Mouse (Mus musculus) liver, embryonic 15.5 days (tissue): ENCODE results near the gene Uap1. TPM values are rescaled to one million over a fixed set of nuclear protein-coding genes. Genes with fewer than 3 reads are reported as not detected.

Experiments
- ATAC-seq: fragments of 200-750 bp; cut with Nextera tagmentation; 2 replicates; pipeline ENCODE4 v1.8.0; 2017; ENCODE audit warnings: moderate number of reproducible peaks, mild to moderate bottlenecking, moderate library complexity; ENCODE audit not compliant: insufficient read depth
- H3K27ac ChIP-seq: fragments of 300-500 bp; sonication (generic); replicated peaks from 2 replicates; pipeline ENCODE4 v1.5.1; 2015; ENCODE audit warnings: mild to moderate bottlenecking, inconsistent platforms
- H3K27me3 ChIP-seq: fragments of 300-500 bp; sonication (generic); 2 replicates; pipeline ENCODE4 v1.6.1; 2015; ENCODE audit warnings: mild to moderate bottlenecking, inconsistent platforms
- H3K36me3 ChIP-seq: fragments of 300-500 bp; sonication (generic); replicated peaks from 2 replicates; pipeline ENCODE4 v1.6.1; 2015; ENCODE audit warnings: moderate library complexity, mild to moderate bottlenecking, inconsistent platforms
- H3K4me1 ChIP-seq: fragments of 300-500 bp; sonication (generic); replicated peaks from 2 replicates; pipeline ENCODE4 v1.6.1; 2015; ENCODE audit warnings: inconsistent platforms
- H3K4me2 ChIP-seq: fragments of 300-500 bp; sonication (generic); 2 replicates; pipeline ENCODE4 v1.6.1; 2015; ENCODE audit warnings: moderate library complexity, mild to moderate bottlenecking, inconsistent platforms
- H3K4me3 ChIP-seq: fragments of 300-500 bp; sonication (generic); replicated peaks from 2 replicates; pipeline ENCODE4 v1.5.1; 2015; ENCODE audit warnings: mild to moderate bottlenecking, inconsistent platforms
- H3K9ac ChIP-seq: fragments of 300-500 bp; sonication (generic); 2 replicates; pipeline ENCODE4 v1.6.1; 2015; ENCODE audit warnings: moderate library complexity, mild to moderate bottlenecking, inconsistent platforms
- H3K9me3 ChIP-seq: fragments of 300-500 bp; sonication (generic); replicated peaks from 2 replicates; pipeline ENCODE4 v1.6.1; 2016; ENCODE audit warnings: inconsistent platforms
- WGBS: fragments of 180-500 bp; shearing (Covaris S2); methylation state at CpG from one replicate; pipeline ENCODE4 v1.1.7; 2015; ENCODE audit warnings: mixed read lengths; ENCODE audit not compliant: insufficient replicate concordance; 5-methylcytosine and 5-hydroxymethylcytosine counted together
- polyA plus RNA-seq: library from polyadenylated mRNA; unstranded; fragments of >200 nt; fragmentation: Nextera tagmentation; extraction: Ambion mirVana; gene quantifications from 2 replicates; pipeline ENCODE4 v1.2.1, GENCODE M21; 2015

Gene Uap1
- 29.4 and 33.8 TPM in 2 replicates for polyA plus RNA-seq

- peak; percentile 96 for ATAC-seq
- no peaks in the 10 kb centered on the region for H3K9me3 ChIP-seq
- peaks cover 41% of the 10 kb centered on the region for H3K4me1 ChIP-seq
- under 1% methylated on average over 52 of the region's 52 CpGs for WGBS
- H3K4me3 ChIP-seq, result peak within 1 kb of the TSS; percentile 93
- H3K27me3 ChIP-seq, result no peaks in the 10 kb centered on the region
- peak within 1 kb of the TSS; percentile 93 for H3K27ac ChIP-seq
- no peaks in the 10 kb centered on the region for H3K36me3 ChIP-seq
- H3K4me2 ChIP-seq, result peak within 1 kb of the TSS; percentile 91
- peak within 1 kb of the TSS; percentile 89 for H3K9ac ChIP-seq
These were observed at the start of gene Uap1 for GRCm38 (mm10) chr1:170174814-170175332. Gene Uap1 (minus strand): TSS chr1:170174957.

GRCm38 (mm10) chr1:170223276-170223675 is 48.5 kb upstream of the Uap1 start:
- H3K4me1 ChIP-seq, result no peaks in the 10 kb centered on the region
- H3K4me3 ChIP-seq, result no peak overlapping the region
- H3K27me3 ChIP-seq, result peaks cover 16% of the 10 kb centered on the region
- no peak overlapping the region for H3K9ac ChIP-seq
- H3K27ac ChIP-seq, result no peak overlapping the region
- H3K36me3 ChIP-seq, result no peaks in the 10 kb centered on the region
- no peak overlapping the region for H3K4me2 ChIP-seq
- ATAC-seq, result no peak
- no peaks in the 10 kb centered on the region for H3K9me3 ChIP-seq
- WGBS, result 53% methylated on average over 2 of the region's 2 CpGs

GRCm38 (mm10) chr1:170220351-170220750 is 45.6 kb upstream of the Uap1 start:
- H3K27ac ChIP-seq, result no peak overlapping the region
- no peaks in the 10 kb centered on the region for H3K4me1 ChIP-seq
- H3K9me3 ChIP-seq, result no peaks in the 10 kb centered on the region
- no peak overlapping the region for H3K4me3 ChIP-seq
- H3K9ac ChIP-seq, result no peak overlapping the region
- H3K27me3 ChIP-seq, result peaks cover 27% of the 10 kb centered on the region
- no peak overlapping the region for H3K4me2 ChIP-seq
- no peaks in the 10 kb centered on the region for H3K36me3 ChIP-seq
- ATAC-seq, result no peak

GRCm38 (mm10) chr1:170218091-170218884 is 43.5 kb upstream of the Uap1 start:
- peaks cover 10% of the 10 kb centered on the region for H3K4me1 ChIP-seq
- peaks cover 24% of the 10 kb centered on the region for H3K27me3 ChIP-seq
- ATAC-seq, result no peak
- H3K4me3 ChIP-seq, result no peak overlapping the region
- WGBS, result 51% methylated on average over 6 of the region's 6 CpGs
- no peaks in the 10 kb centered on the region for H3K9me3 ChIP-seq
- no peak overlapping the region for H3K4me2 ChIP-seq
- H3K27ac ChIP-seq, result no peak overlapping the region
- H3K9ac ChIP-seq, result no peak overlapping the region
- no peaks in the 10 kb centered on the region for H3K36me3 ChIP-seq

- peak overlapping the region; percentile 87; the same call in 1 of the 2 replicates for H3K27ac ChIP-seq
- ATAC-seq, result no peak
- H3K4me2 ChIP-seq, result peak overlapping the region; percentile 69
- peak overlapping the region; percentile 91; the same call in 1 of the 2 replicates for H3K9ac ChIP-seq
- H3K9me3 ChIP-seq, result no peaks in the 10 kb centered on the region
- peaks cover 19% of the 10 kb centered on the region for H3K36me3 ChIP-seq
- H3K27me3 ChIP-seq, result peaks cover 12% of the 10 kb centered on the region; the same call in 1 of the 2 replicates
- 62% methylated on average over 3 of the region's 3 CpGs for WGBS
- peaks cover 18% of the 10 kb centered on the region for H3K4me1 ChIP-seq
- H3K4me3 ChIP-seq, result peak overlapping the region; percentile 77
These were observed 40.8 kb upstream of the Uap1 start for GRCm38 (mm10) chr1:170215590-170215989.

GRCm38 (mm10) chr1:170214757-170215522 is 40.2 kb upstream of the Uap1 start, which contains the start of gene Uhmk1:
Gene Uhmk1 (minus strand): TSS chr1:170215397.
- Histone ChIP-seq H3K9ac (peak within 1 kb of the TSS; percentile 91), H3K27ac (peak within 1 kb of the TSS; percentile 87), H3K4me2 (peak within 1 kb of the TSS; percentile 69), H3K4me3 (peak within 1 kb of the TSS; percentile 77), H3K36me3 (peaks cover 24% of the 10 kb centered on the region), H3K9me3 (no peaks in the 10 kb centered on the region), H3K27me3 (peaks cover 12% of the 10 kb centered on the region; the same call in 1 of the 2 replicates), H3K4me1 (peaks cover 18% of the 10 kb centered on the region)
- peak; percentile 97 for ATAC-seq
- under 1% methylated on average over 65 of the region's 70 CpGs for WGBS

- ATAC-seq, result no peak
- peaks cover 27% of the 10 kb centered on the region for H3K36me3 ChIP-seq
- H3K27me3 ChIP-seq, result peaks cover 12% of the 10 kb centered on the region; the same call in 1 of the 2 replicates
- peaks cover 18% of the 10 kb centered on the region for H3K4me1 ChIP-seq
- H3K4me3 ChIP-seq, result peak overlapping the region; percentile 77
- peak overlapping the region; percentile 87 for H3K27ac ChIP-seq
- 21% methylated on average over 7 of the region's 7 CpGs for WGBS
- peak overlapping the region; percentile 91 for H3K9ac ChIP-seq
- H3K9me3 ChIP-seq, result no peaks in the 10 kb centered on the region
- peak overlapping the region; percentile 69 for H3K4me2 ChIP-seq
These were observed 39.6 kb upstream of the Uap1 start for GRCm38 (mm10) chr1:170214383-170214756.

- Histone ChIP-seq H3K36me3 (peaks cover 38% of the 10 kb centered on the region), H3K4me2 (peak overlapping the region; percentile 55), H3K4me3 (peak overlapping the region; percentile 11; the same call in 1 of the 2 replicates), H3K27ac (no peak overlapping the region), H3K9ac (no peak overlapping the region), H3K4me1 (peaks cover 18% of the 10 kb centered on the region), H3K9me3 (no peaks in the 10 kb centered on the region), H3K27me3 (peaks cover 11% of the 10 kb centered on the region; the same call in 1 of the 2 replicates)
- ATAC-seq, result no peak
- 50% methylated on average over 10 of the region's 10 CpGs for WGBS
These were observed 38.6 kb upstream of the Uap1 start for GRCm38 (mm10) chr1:170213181-170213879.

GRCm38 (mm10) chr1:170206395-170206794 is 31.6 kb upstream of the Uap1 start:
- no peaks in the 10 kb centered on the region for H3K4me1 ChIP-seq
- H3K9ac ChIP-seq, result no peak overlapping the region
- peaks cover 80% of the 10 kb centered on the region for H3K36me3 ChIP-seq
- no peaks in the 10 kb centered on the region for H3K27me3 ChIP-seq
- no peak overlapping the region for H3K4me2 ChIP-seq
- H3K9me3 ChIP-seq, result no peaks in the 10 kb centered on the region
- no peak for ATAC-seq
- no peak overlapping the region for H3K27ac ChIP-seq
- H3K4me3 ChIP-seq, result no peak overlapping the region
- WGBS, result 85% methylated on average over 6 of the region's 6 CpGs

- Histone ChIP-seq H3K27ac (no peak overlapping the region), H3K9me3 (no peaks in the 10 kb centered on the region), H3K4me3 (no peak overlapping the region), H3K36me3 (peaks cover 78% of the 10 kb centered on the region), H3K9ac (no peak overlapping the region), H3K27me3 (no peaks in the 10 kb centered on the region), H3K4me2 (no peak overlapping the region), H3K4me1 (no peaks in the 10 kb centered on the region)
- 65% methylated on average over 3 of the region's 3 CpGs for WGBS
- no peak for ATAC-seq
These were observed 25.6 kb upstream of the Uap1 start for GRCm38 (mm10) chr1:170200379-170200778.
